Mouse (Mus musculus) heart, postnatal 14 days (tissue): ENCODE results near the gene Eef1a1. TPM values are rescaled to one million over a fixed set of nuclear protein-coding genes. Genes with fewer than 3 reads are reported as not detected.
"Not testable (repeated sequence)": the region's sequence is repeated elsewhere in the genome, so short reads cannot be mapped to it uniquely, and the experiment has no call there.

Experiments
- DNase-seq, 2 experiments: peaks; one replicate each; pipeline ENCODE4 v3.0.0; 2021 to 2022
- intact Hi-C: fragments of 180-260 bp; cut with DNase I; formaldehyde crosslinking; loops from one replicate; pipeline ENCODE4 v1.15.1; 2025
- long read RNA-seq, 2 experiments: library from polyadenylated mRNA; stranded (forward); transcript quantifications; one replicate each; pipeline ENCODE4 v2.0.0; 2021
- total RNA-seq, 2 experiments: library from RNA; stranded (reverse); gene quantifications; 2 replicates each; pipeline ENCODE4 v1.2.3; 2021

Eef1a1 gene
- 1,000 to 10,000 TPM; 1,986 to 2,287 TPM for total RNA-seq
- long read RNA-seq, experiment 1, transcript Eef1a1-201 (8 exons, 1,794 nt), result major isoform, 285 of 389 reads
- long read RNA-seq, experiment 1, partial matches to known transcripts, result 99 of 389 reads
- long read RNA-seq, experiment 1, other reads (novel, unspliced or antisense), result 5 of 389 reads
- long read RNA-seq, experiment 2, transcript Eef1a1-201 (8 exons, 1,794 nt), result major isoform, 213 of 290 reads
- long read RNA-seq, experiment 2, partial matches to known transcripts, result 70 of 290 reads
- long read RNA-seq, experiment 2, other reads (novel, unspliced or antisense), result 7 of 290 reads

DNA sequence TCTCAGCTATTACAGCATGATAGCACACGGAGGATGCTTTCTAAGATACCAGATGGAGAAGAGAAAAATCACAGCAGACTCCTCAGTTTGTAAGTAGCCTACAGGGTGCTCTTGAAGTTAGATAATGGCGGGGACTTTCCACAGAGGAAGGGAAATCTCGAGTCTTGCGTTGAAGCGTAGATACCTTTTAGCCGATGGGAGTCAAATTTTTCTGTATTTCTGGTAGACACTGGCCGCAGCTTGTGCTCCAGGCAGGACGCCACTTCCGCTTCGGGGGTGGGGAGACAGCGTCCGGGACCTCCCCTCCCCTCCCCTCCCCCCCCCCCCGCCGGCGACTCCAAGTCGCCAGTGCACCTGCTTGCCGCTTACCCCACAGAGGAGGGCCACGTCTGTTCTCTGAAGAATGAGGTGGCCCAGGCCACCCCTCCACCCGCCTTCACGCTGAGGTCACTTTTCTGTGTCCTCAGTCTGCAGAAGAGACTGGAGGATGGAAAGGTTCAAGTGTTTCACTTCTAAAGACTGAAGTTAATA, at the start of gene Eef1a1:
Eef1a1 (minus strand) TSS at position 262 of the 531 bp plus-strand sequence.
- peak; percentile 72 to 77 for DNase-seq
- intact Hi-C loops, result no loop called here

- intact Hi-C loops, result no loop called here
- no peak for DNase-seq
Measured at GRCm38 (mm10) chr9:78538421-78538820, 49.5 kb upstream of the Eef1a1 start.

DNA sequence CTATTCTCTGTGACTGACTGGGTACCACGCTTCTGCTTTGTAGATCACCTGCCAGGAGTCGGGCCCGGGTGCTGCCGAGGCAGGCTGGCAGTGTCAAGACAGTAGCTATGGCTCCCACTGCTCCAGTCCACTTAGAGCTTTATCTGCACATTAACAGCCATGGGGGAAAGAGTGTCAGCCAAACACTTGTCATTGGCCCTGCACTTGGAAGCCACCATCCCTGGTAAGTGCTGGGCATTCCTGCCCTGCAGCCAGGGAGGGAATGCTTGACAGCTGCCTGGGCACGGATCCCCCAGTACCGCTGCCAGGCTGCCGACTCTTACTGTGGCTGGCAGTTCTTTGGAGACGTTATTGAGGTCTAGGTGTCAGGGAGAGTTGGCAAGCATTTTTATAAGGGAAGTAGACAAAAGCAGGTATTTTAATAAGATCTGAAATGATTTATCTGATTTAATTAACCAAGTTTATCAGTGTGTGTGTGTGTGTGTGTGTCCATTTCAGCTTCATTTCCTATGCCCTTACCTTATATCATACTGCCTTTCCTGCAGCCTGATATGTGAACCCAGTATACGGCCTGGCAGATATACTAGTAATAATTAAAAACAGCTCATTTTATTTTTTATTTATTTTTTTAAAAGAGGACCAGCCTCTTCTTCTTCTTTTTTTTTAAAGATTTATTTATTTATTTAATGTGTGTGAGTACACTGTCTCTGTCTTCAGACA, 48.4 kb upstream of the Eef1a1 start:
- peak; percentile 63 to 78 for DNase-seq
- intact Hi-C loops, result no loop called here

- no peak for DNase-seq
- intact Hi-C loops, result no loop called here
Measured at GRCm38 (mm10) chr9:78534606-78535005, 45.7 kb upstream of the Eef1a1 start.

DNA sequence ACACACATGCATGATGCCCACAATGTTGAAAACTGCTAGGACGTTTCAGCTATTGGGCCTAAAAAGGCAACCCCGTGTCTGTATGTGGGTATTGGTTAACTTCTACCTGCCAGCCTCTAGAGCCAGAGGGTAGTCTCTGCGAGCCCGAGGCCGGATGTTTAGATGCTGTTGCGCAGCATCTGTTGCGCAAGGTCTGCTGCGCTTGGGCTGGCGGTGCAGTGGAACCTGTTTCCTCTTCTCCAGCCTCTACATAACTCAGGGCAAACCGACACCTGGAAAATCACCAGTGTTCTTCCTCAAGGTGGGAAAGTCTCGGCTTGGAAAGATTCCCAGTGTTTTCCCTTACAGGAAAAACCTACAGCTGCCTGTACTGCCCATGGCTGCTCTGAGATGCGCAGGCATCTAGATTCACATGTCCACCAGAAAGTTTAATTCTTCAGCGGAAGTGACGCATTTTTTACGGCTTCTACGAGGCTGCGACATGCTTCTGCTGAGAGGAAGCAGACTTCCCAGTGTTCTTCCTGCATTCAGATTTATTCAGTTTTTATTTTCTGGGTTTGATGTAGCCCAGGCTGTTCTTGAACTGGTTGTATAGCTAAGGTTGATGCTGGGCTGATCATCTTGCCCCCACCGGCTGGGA, 44.5 kb upstream of the Eef1a1 start:
- peak in 1 of 2 experiments; percentile 15 for DNase-seq

DNA sequence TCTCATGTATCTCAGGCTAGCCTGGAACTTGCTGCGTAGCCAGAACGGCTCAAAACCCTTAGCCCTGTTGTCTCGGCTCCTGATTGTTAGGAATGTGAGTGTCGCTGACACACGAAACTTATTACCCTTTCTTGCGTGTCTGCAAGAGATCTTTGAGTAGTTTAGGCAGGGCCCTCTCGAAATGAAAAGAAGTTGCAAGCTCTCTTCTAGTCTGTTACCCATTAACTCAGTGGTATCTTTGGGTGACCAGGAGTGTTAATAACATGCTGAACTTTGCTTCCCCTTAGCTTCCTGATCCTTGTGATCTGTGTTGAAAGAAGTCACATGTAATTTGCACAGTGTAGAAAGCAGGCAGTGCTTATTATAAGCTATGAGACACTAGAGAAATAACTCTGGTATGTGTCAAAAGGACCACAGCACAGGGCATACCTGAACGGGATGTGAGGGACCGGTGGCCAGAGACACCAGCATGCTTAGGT, 43.4 kb upstream of the Eef1a1 start:
- intact Hi-C loops, result no loop called here
- DNase-seq, result no peak

More for the DNA sequence above, 44.5 kb upstream of the Eef1a1 start:
- intact Hi-C loops, result no loop called here

DNA sequence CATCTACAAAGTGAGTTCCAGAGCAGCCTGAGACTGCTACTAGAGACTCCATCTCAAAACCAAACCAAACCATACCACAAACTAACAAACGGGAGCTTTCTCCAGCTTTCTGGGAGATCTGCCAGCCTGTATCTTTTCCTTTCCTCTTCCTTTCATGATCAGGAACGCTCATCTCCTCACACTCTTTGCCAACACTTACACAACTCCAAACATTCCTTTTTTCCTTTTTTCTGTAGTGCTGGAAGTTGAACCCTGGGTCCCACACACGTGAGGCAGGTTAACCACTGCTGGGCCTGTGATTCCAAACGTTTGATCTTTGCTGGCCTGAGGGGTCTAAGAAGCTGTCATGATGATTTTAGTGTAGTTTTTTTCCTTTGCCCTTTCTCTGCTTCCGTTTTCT, 42.9 kb upstream of the Eef1a1 start:
- DNase-seq, result no peak
- intact Hi-C loops, result no loop called here

GRCm38 (mm10) chr9:78527767-78528381, 38.9 kb upstream of the Eef1a1 start:
- peak; percentile 84 to 89 for DNase-seq
- intact Hi-C loops, result loop anchor here (2.0 kb wide), 2 partner anchors 25 to 51 kb away; no protein-coding TSS in a partner anchor

- intact Hi-C loops, result loop anchor here (2.0 kb wide), 1 partner anchor 51 kb away; no protein-coding TSS in a partner anchor
- DNase-seq, result peak; percentile 83 to 91
Measured at GRCm38 (mm10) chr9:78527301-78527761, 38.4 kb upstream of the Eef1a1 start.

- intact Hi-C loops, result loop anchor here (2.0 kb wide), 1 partner anchor 49 kb away; no protein-coding TSS in a partner anchor
Measured at GRCm38 (mm10) chr9:78526206-78526605, 37.3 kb upstream of the Eef1a1 start.

DNA sequence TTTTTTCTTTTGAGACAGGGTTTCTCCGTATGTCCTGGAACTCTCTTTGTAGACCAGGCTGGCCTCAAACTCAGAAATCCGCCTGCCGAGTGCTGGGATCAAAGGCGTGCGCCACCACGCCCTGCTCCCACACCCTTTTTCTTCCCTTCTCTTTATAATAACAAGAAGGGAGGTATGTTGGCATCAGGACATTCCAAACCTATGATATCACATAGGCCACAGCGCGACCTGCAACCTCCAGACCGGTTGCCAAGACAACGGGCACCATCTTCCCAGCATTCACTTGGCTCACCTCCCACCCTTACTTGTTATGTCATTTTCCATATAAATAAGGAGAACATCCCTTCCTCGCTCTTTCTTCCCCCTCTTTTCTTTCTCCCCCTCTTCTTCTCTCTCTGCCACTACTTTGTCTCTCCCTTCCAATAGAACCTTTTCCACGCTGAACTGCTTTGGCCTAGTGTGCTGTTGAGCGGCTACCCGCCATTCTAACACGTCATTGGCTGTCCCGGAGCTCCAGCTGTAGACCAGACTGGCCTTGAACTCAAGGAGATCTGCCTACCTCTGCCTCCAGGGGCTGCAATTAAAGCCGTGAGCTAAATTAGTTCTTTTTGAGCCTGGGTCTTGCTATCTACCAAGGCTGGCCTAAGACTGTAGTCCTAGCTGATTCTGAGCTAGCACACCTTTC, 36.6 kb upstream of the Eef1a1 start:
- no peak for DNase-seq
- intact Hi-C loops, result loop anchor here (2.0 kb wide), 1 partner anchor 49 kb away; no protein-coding TSS in a partner anchor

More at GRCm38 (mm10) chr9:78526206-78526605, 37.3 kb upstream of the Eef1a1 start:
- no peak for DNase-seq

GRCm38 (mm10) chr9:78521689-78522088, 32.7 kb upstream of the Eef1a1 start:
- intact Hi-C loops, result no loop called here
- DNase-seq, result peak; percentile 7 to 28

GRCm38 (mm10) chr9:78520780-78521601, 32.0 kb upstream of the Eef1a1 start:
- intact Hi-C loops, result no loop called here
- peak; percentile 36 to 59 for DNase-seq

GRCm38 (mm10) chr9:78520127-78520779, 31.3 kb upstream of the Eef1a1 start:
- intact Hi-C loops, result no loop called here
- peak; percentile 10 to 25 for DNase-seq

DNA sequence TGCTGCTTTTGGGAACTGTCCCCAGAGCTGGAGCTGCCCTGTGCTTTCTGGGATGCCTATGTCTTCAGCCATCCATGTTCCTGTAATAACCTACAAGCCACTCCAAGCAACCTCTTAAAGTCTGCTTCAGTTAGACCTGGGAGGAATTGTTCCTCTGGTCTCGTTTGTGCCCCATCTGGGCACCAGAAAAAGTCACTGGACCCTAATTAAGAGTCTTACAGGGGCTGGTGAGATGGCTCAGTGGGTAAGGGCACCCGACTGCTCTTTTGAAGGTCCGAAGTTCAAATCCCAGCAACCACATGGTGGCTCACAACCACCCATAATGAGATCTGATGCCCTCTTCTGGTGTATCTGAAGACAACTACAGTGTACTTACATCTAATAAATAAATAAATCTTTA, 28.3 kb upstream of the Eef1a1 start:
- intact Hi-C loops, result not testable (repeated sequence)

GRCm38 (mm10) chr9:78516125-78516524, 27.2 kb upstream of the Eef1a1 start:
- intact Hi-C loops, result no loop called here
- no peak for DNase-seq

More for the DNA sequence above, 28.3 kb upstream of the Eef1a1 start:
- not testable (repeated sequence) for DNase-seq

- intact Hi-C loops, result no loop called here
- DNase-seq, result no peak
Measured at GRCm38 (mm10) chr9:78514681-78515080, 25.7 kb upstream of the Eef1a1 start.
